Mouse (Mus musculus): ENCODE measurements around the gene AC129217.1. TPM values are rescaled to one million over a fixed set of nuclear protein-coding genes. Genes with fewer than 3 reads are reported as not detected.
A peak's percentile ranks its signal among the peaks of the same experiment; 100 is the strongest.
"Not testable (repeated sequence)": the region's sequence is repeated elsewhere in the genome, so short reads cannot be mapped to it uniquely, and the experiment has no call there.

Gene AC129217.1
- polyA plus RNA-seq, 1 experiment from 2014 or later: not detected

- not testable (repeated sequence) for H3K9ac ChIP-seq; H3K4me3 ChIP-seq; H3K27ac ChIP-seq; H3K9me3 ChIP-seq; H3K27me3 ChIP-seq (replicated peaks); ATAC-seq (ENCODE audit: low FRiP score, low read depth)
- WGBS: 98% methylated on average over 10 of the region's 10 CpGs
- peaks cover 32% of the 10 kb centered on the region for H3K4me1 ChIP-seq
- peak overlapping the region; percentile 75 for H3K4me2 ChIP-seq (replicated peaks)
- H3K36me3 ChIP-seq: peaks cover 44% of the 10 kb centered on the region
Observed at GRCm38 (mm10) chr19:8836327-8836726, 6.8 kb downstream of the AC129217.1 start.

- H3K4me1 ChIP-seq: peaks cover 32% of the 10 kb centered on the region
- peak within 1 kb of the TSS; percentile 52 for H3K4me3 ChIP-seq
- H3K27me3 ChIP-seq (replicated peaks): no peaks in the 10 kb centered on the region
- peaks cover 36% of the 10 kb centered on the region for H3K36me3 ChIP-seq
- ATAC-seq (ENCODE audit: low FRiP score, low read depth): peak; percentile 74
- H3K9ac ChIP-seq: peak within 1 kb of the TSS; percentile 71
- H3K4me2 ChIP-seq (replicated peaks): peak within 1 kb of the TSS; percentile 75
- under 1% methylated on average over 37 of the region's 38 CpGs for WGBS
- peak within 1 kb of the TSS; percentile 91 for H3K27ac ChIP-seq
- no peaks in the 10 kb centered on the region for H3K9me3 ChIP-seq
Observed at GRCm38 (mm10) chr19:8837251-8837791, 7.7 kb downstream of the AC129217.1 start, which contains the start of gene Bscl2. Bscl2 (plus strand) TSS chr19:8837467.

DNA sequence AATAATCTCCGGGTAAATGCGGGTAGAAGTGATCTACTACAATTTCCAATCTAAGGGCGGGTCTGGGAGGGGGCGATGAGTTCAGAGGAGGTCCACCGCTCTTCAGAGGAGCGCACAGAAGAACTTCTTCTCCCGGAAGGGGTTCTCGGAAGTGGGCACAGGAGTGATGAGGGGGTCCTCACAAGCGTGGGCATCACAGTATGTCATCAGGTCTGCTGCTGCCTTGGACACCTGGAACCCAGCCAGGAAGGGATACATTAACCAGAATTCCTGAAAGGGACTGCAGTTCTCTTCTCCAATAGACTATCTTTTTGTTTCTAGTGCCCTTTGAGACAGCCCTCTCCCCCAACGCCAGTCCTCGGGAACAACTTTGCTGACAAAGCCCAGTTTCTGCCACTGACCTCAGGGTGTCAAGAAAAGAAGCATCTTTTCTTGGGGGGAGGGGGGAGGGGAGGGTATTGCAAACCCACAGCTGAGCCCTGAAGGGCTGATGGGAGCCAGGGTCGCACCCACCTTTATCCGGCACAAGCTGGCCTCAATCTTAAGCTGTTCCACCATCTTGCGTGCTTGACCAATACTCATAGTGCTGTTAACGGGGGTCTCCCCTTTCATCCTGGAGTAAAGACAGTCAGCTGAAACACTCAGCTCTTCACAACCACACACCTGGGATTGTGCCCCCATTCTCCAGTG lies 8.6 kb downstream of the AC129217.1 start:
- Histone ChIP-seq H3K4me3 (peak overlapping the region; percentile 52), H3K9me3 (no peaks in the 10 kb centered on the region), H3K9ac (peak overlapping the region; percentile 71), H3K4me1 (peaks cover 32% of the 10 kb centered on the region), H3K27ac (peak overlapping the region; percentile 91), H3K36me3 (peaks cover 32% of the 10 kb centered on the region), H3K4me2 (replicated peaks) (peak overlapping the region; percentile 75), H3K27me3 (replicated peaks) (no peaks in the 10 kb centered on the region)
- peak; percentile 38 for ATAC-seq (ENCODE audit: low FRiP score, low read depth)
- 23% methylated on average over 15 of the region's 15 CpGs for WGBS

- Histone ChIP-seq H3K4me1 (peaks cover 32% of the 10 kb centered on the region), H3K9me3 (no peaks in the 10 kb centered on the region), H3K27ac (peak within 1 kb of the TSS; percentile 91), H3K4me3 (peak within 1 kb of the TSS; percentile 52), H3K27me3 (replicated peaks) (no peaks in the 10 kb centered on the region), H3K4me2 (replicated peaks) (peak within 1 kb of the TSS; percentile 75), H3K36me3 (peaks cover 23% of the 10 kb centered on the region), H3K9ac (peak within 1 kb of the TSS; percentile 71)
- peak; percentile 85 for ATAC-seq (ENCODE audit: low FRiP score, low read depth)
- WGBS: 44% methylated on average over 11 of the region's 11 CpGs
Observed at GRCm38 (mm10) chr19:8839103-8839907, 9.7 kb downstream of the AC129217.1 start, which contains the start of gene Gng3. Gng3 (minus strand) TSS chr19:8839194.

- Histone ChIP-seq H3K36me3 (peaks cover 18% of the 10 kb centered on the region), H3K4me3 (peak overlapping the region; percentile 52), H3K4me1 (peaks cover 32% of the 10 kb centered on the region), H3K9me3 (no peaks in the 10 kb centered on the region), H3K4me2 (replicated peaks) (peak overlapping the region; percentile 75), H3K27ac (0 out of 2 replicates have a peak overlapping the region, but pooled peaks have one; percentile 37), H3K9ac (peak overlapping the region; percentile 64), H3K27me3 (replicated peaks) (no peaks in the 10 kb centered on the region)
- whole genome bisulfite sequencing: 21% methylated on average over 29 of the region's 29 CpGs
- no peak for ATAC-seq (ENCODE audit: low FRiP score, low read depth)
Observed at GRCm38 (mm10) chr19:8839908-8840791, 10.6 kb downstream of the AC129217.1 start.

- no peaks in the 10 kb centered on the region for H3K27me3 ChIP-seq (replicated peaks)
- peak overlapping the region; percentile 64 for H3K9ac ChIP-seq
- no peak overlapping the region for H3K27ac ChIP-seq
- peaks cover 18% of the 10 kb centered on the region for H3K36me3 ChIP-seq
- H3K4me1 ChIP-seq: peaks cover 32% of the 10 kb centered on the region
- H3K4me3 ChIP-seq: peak overlapping the region; percentile 52
- peak overlapping the region; percentile 75 for H3K4me2 ChIP-seq (replicated peaks)
- ATAC-seq (ENCODE audit: low FRiP score, low read depth): no peak
- 92% methylated on average over 7 of the region's 7 CpGs for WGBS
- no peaks in the 10 kb centered on the region for H3K9me3 ChIP-seq
Observed at GRCm38 (mm10) chr19:8841012-8841411, 11.4 kb downstream of the AC129217.1 start.

- H3K9me3 ChIP-seq: no peaks in the 10 kb centered on the region
- ATAC-seq (ENCODE audit: low FRiP score, low read depth): no peak
- H3K27me3 ChIP-seq (replicated peaks): no peaks in the 10 kb centered on the region
- 92% methylated on average over 6 of the region's 6 CpGs for WGBS
- no peak overlapping the region for H3K4me2 ChIP-seq (replicated peaks)
- H3K4me3 ChIP-seq: no peak overlapping the region
- peaks cover 32% of the 10 kb centered on the region for H3K4me1 ChIP-seq
- no peak overlapping the region for H3K9ac ChIP-seq
- H3K27ac ChIP-seq: no peak overlapping the region
- H3K36me3 ChIP-seq: peaks cover 34% of the 10 kb centered on the region
Observed at GRCm38 (mm10) chr19:8842961-8843360, 13.4 kb downstream of the AC129217.1 start.

DNA sequence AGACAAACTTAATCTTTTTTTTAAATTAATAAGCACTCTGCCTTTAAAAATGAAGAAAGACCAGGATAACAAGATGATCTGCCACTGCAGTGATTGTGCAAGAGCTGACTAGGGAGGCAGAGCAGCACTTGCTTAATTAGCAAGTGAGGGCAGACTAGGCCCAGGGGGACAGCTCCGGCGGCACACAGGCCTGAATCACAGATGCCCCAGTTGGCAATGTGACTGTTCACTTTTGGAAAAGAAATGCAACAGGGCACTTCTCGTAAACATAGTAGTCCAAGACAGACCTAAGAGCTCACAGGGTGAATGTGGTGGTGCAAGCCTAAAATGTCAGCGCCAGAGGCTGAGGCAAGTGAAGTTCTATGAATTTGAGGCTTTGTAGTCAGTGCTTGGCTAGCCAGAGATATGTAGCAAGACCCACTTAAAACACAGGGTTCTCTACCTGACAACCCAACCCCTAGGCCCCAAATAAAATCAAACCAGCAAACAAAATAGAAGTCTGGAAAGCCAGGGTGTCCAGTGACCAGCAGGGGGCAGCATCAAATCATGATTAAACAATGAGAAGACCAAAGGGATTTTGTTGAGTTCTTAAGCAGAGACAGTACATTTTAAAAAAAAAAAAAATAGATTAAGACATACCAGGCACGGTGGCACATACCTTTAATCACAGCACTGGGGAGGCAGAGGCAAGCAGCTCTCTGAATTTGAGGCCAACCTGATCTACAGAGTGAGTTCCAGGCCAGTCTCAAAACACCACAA lies 15.0 kb downstream of the AC129217.1 start:
- Histone ChIP-seq H3K4me1 (peaks cover 18% of the 10 kb centered on the region), H3K27me3 (replicated peaks) (no peaks in the 10 kb centered on the region), H3K4me3 (no peak overlapping the region), H3K9me3 (no peaks in the 10 kb centered on the region), H3K36me3 (peaks cover 46% of the 10 kb centered on the region), H3K4me2 (replicated peaks) (no peak overlapping the region), H3K27ac (no peak overlapping the region), H3K9ac (no peak overlapping the region)
- 71% methylated on average over 5 of the region's 5 CpGs for WGBS
- ATAC-seq (ENCODE audit: low FRiP score, low read depth): no peak

- H3K4me3 ChIP-seq: no peak overlapping the region
- 93% methylated on average over 5 of the region's 5 CpGs for WGBS
- peaks cover 35% of the 10 kb centered on the region for H3K36me3 ChIP-seq
- no peaks in the 10 kb centered on the region; the same call in 1 of the 2 replicates for H3K27me3 ChIP-seq (replicated peaks)
- H3K4me1 ChIP-seq: no peaks in the 10 kb centered on the region
- H3K9me3 ChIP-seq: no peaks in the 10 kb centered on the region
- no peak overlapping the region for H3K27ac ChIP-seq
- ATAC-seq (ENCODE audit: low FRiP score, low read depth): no peak
- H3K9ac ChIP-seq: no peak overlapping the region
- no peak overlapping the region for H3K4me2 ChIP-seq (replicated peaks)
Observed at GRCm38 (mm10) chr19:8848356-8848755, 18.8 kb downstream of the AC129217.1 start.

- ATAC-seq (ENCODE audit: low FRiP score, low read depth): no peak
- WGBS: 44% methylated on average over 7 of the region's 7 CpGs
- H3K27me3 ChIP-seq (replicated peaks): no peaks in the 10 kb centered on the region; the same call in 1 of the 2 replicates
- no peaks in the 10 kb centered on the region for H3K9me3 ChIP-seq
- H3K4me3 ChIP-seq: no peak within 1 kb of the TSS
- H3K9ac ChIP-seq: no peak within 1 kb of the TSS
- H3K4me1 ChIP-seq: no peaks in the 10 kb centered on the region
- H3K4me2 ChIP-seq (replicated peaks): no peak within 1 kb of the TSS
- H3K27ac ChIP-seq: no peak within 1 kb of the TSS
- H3K36me3 ChIP-seq: peaks cover 35% of the 10 kb centered on the region
Observed at GRCm38 (mm10) chr19:8850402-8850901, 20.9 kb downstream of the AC129217.1 start, which contains the start of gene Lrrn4cl. Lrrn4cl (plus strand) TSS chr19:8850768.

DNA sequence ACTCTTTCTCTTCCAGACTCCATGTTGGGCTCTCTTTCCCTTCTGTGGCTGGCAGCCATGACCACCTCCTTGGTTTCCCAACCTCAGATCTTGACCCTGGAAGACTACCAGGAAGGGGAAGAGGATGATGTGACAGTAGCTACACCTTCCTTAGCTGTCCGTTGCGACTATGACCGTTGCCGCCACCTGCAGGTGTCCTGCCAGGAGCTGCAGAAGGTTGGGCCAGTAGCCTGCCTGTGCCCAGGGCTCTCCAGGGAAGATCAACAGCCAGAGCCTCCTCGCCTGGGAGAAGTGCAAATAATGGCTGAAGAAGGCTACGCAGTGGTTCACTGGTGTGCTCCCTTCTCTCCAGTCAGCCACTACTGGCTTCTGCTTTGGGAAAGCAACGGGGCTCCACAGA lies 22.1 kb downstream of the AC129217.1 start:
- no peaks in the 10 kb centered on the region for H3K4me1 ChIP-seq
- no peak overlapping the region for H3K4me3 ChIP-seq
- WGBS: 54% methylated on average over 7 of the region's 7 CpGs
- no peak overlapping the region for H3K9ac ChIP-seq
- ATAC-seq (ENCODE audit: low FRiP score, low read depth): no peak
- no peaks in the 10 kb centered on the region for H3K9me3 ChIP-seq
- H3K27me3 ChIP-seq (replicated peaks): no peaks in the 10 kb centered on the region; the same call in 1 of the 2 replicates
- H3K4me2 ChIP-seq (replicated peaks): no peak overlapping the region
- H3K36me3 ChIP-seq: peaks cover 25% of the 10 kb centered on the region
- no peak overlapping the region for H3K27ac ChIP-seq
